Mouse (Mus musculus) induced T-regulatory cell, adult 2 months (primary cell): ENCODE measurements around the gene Dpy30.

Source experiments
- DNase-seq: peaks from one replicate; pipeline ENCODE4 v3.0.0-alpha.2; 2012; ENCODE audit warnings: low read depth

Gene Dpy30

DNA sequence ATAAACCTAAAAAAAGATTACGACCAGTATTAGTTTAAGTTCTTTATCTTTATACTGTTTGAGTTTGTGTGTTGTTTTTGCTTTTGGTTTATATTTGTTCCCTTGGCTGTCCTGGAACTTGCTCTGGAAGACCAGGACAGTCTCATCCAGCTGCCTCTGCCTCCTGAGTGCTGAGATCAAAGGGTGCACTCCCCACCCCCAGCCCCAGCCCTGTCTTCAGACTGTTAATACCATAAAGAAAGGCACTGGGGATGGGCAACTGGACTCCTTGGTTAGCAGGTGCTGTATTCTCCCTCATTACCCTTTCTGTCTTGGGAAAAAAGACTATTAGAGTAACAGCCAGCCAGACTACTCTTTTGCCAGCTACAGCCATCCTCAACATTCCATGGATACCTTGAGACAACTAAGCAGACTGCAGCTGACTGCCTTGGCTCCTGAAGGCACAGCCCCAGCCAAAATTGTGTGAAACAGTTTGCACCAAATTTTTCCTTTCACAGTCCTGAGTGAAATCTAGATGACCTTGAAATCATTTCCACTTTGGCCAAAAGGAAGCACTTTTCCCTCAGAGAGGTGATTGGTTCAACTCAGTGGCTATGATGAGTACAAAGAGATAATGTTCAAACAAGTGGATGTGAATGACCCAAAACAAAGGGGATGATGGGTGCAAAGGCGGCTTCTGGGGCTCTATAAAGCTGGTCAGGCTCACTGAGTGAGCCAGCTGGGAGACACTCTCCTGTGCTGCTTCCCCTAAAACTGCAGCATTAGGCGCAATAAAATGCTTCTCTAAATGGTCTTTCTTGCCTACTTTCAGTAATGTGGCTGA, 59.2 kb downstream of the Dpy30 start:
- no peak for DNase-seq

DNA sequence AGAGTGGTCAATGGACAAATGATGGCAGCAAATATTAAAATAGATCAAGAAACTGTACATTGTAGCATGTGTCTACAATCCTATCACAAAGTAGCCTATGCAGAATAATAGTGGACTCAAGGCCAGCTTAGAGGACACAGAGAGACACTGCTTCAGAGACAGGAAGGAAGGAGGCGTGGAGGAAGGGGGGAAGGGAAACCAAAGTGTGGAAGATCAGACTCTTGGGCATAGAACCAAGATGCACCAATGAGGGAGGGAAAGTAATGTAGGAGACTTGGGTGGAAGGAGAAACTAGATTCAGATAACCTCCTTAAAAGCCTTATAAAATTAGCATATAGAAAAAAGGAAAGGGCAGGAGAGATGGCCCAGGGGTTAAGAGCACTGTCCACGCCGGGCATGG, 61.3 kb downstream of the Dpy30 start:
- no peak for DNase-seq
